Mouse (Mus musculus): ENCODE results near the gene Tsfm.
"Not testable (repeated sequence)": the region's sequence is repeated elsewhere in the genome, so short reads cannot be mapped to it uniquely, and the experiment has no call there.

Tsfm gene

GRCm38 (mm10) chr10:127030336-127031296 is at the start of gene Tsfm:
Gene Tsfm (minus strand): TSS chr10:127030840.
- DNase-seq = peak; percentile 93

GRCm38 (mm10) chr10:127079665-127080391 is 49.2 kb upstream of the Tsfm start:
- DNase-seq = no peak

- DNase-seq = no peak
Observed at GRCm38 (mm10) chr10:127078677-127079575, 48.3 kb upstream of the Tsfm start.

- DNase-seq = no peak
Observed at GRCm38 (mm10) chr10:127078001-127078676, 47.5 kb upstream of the Tsfm start.

- DNase-seq = no peak
Observed at GRCm38 (mm10) chr10:127077515-127077914, 46.9 kb upstream of the Tsfm start.

GRCm38 (mm10) chr10:127076082-127076481 is 45.4 kb upstream of the Tsfm start:
- DNase-seq = peak; percentile 57

GRCm38 (mm10) chr10:127075651-127076050 is 45.0 kb upstream of the Tsfm start:
- no peak for DNase-seq

- DNase-seq = peak; percentile 68
Observed at GRCm38 (mm10) chr10:127075080-127075479, 44.4 kb upstream of the Tsfm start, which contains the start of gene Agap2. Gene Agap2 (plus strand): TSS chr10:127075284.

GRCm38 (mm10) chr10:127073981-127074380 is 43.3 kb upstream of the Tsfm start:
- DNase-seq = no peak

GRCm38 (mm10) chr10:127072969-127073368 is 42.3 kb upstream of the Tsfm start:
- not testable (repeated sequence) for DNase-seq

GRCm38 (mm10) chr10:127072270-127072669 is 41.6 kb upstream of the Tsfm start:
- DNase-seq = not testable (repeated sequence)

GRCm38 (mm10) chr10:127071203-127071602 is 40.6 kb upstream of the Tsfm start:
- no peak for DNase-seq

GRCm38 (mm10) chr10:127070190-127071121 is 39.8 kb upstream of the Tsfm start, which contains the start of gene Tspan31:
Gene Tspan31 (minus strand): TSS chr10:127070264.
- DNase-seq = peak; percentile 98

- DNase-seq = no peak
Observed at GRCm38 (mm10) chr10:127069281-127070189, 38.9 kb upstream of the Tsfm start.

GRCm38 (mm10) chr10:127068360-127069038 is 37.9 kb upstream of the Tsfm start:
- no peak for DNase-seq

- DNase-seq = no peak
Observed at GRCm38 (mm10) chr10:127066519-127067018, 35.9 kb upstream of the Tsfm start.

GRCm38 (mm10) chr10:127065981-127066380 is 35.3 kb upstream of the Tsfm start:
- DNase-seq = no peak
